Mouse (Mus musculus) Patski (cell line): ENCODE results near the gene Tysnd1. TPM values are rescaled to one million over a fixed set of nuclear protein-coding genes. Genes with fewer than 3 reads are reported as not detected.

ENCODE experiments used
- ATAC-seq: fragments of 100-300 bp; one replicate; pipeline ENCODE4 v1.8.0; 2021
- CTCF ChIA-PET: fragments of 350-600 bp; sonication (Branson Sonifier 250); formaldehyde crosslinking; loops from one replicate; lab custom pipeline; 2022; ENCODE audit warnings: inconsistent platforms; lab: Charles Lee
- POLR2A ChIA-PET: fragments of 350-600 bp; sonication (Branson Sonifier 250); formaldehyde crosslinking; loops from one replicate; lab custom pipeline; 2022; ENCODE audit warnings: antibody characterized with exemption, inconsistent platforms; lab: Charles Lee
- DNase-seq: peaks from one replicate; pipeline ENCODE4 v3.0.0-alpha.2; 2011; ENCODE audit warnings: low read depth, low spot score
- H3K27me3 ChIP-seq: fragments of 371-371 bp; one replicate; pipeline ENCODE4 v1.5.1; 2021
- CTCF ChIP-seq: fragments of 100-300 bp; IDR thresholded peaks from one replicate; pipeline ENCODE4 v1.5.1; 2021
- in situ Hi-C: fragments of 300-500 bp; cut with MboI; formaldehyde crosslinking; loops from 3 replicates; pipeline ENCODE4 v1.11.1; 2018; ENCODE audit warnings: low pct_unique_long_range_greater_than_20kb, mixed read lengths
- polyA plus RNA-seq: library from polyadenylated mRNA; unstranded; gene quantifications from one replicate; pipeline ENCODE4 v1.2.3, GENCODE M21; 2021

The Tysnd1 gene
- polyA plus RNA-seq, 1 experiment from 2014 or later, result 30.6 TPM

GRCm38 (mm10) chr10:61714146-61714545 lies 18.8 kb downstream of the Tysnd1 start:
- POLR2A ChIA-PET, result interaction anchor here (1.3 kb wide), 1 partner anchor 15 kb away, joined by 3 read pairs; no protein-coding TSS in a partner anchor
- in situ Hi-C loops, result no loop called here

GRCm38 (mm10) chr10:61714771-61715461 lies 19.6 kb downstream of the Tysnd1 start, which contains the start of gene Aifm2:
Gene Aifm2 (plus strand): TSS chr10:61715263.
- no peak for DNase-seq
- ChIA-PET CTCF (no interaction called here), POLR2A (interaction anchor here (0.6 to 1.3 kb wide), 2 partner anchors 15 to 20 kb away, joined by 3 read pairs; no protein-coding TSS in a partner anchor)
- H3K27me3 ChIP-seq, result no peaks in the 10 kb centered on the region
- peak; percentile 72 for ATAC-seq
- in situ Hi-C loops, result no loop called here
- TF ChIP-seq CTCF, result no peak

More at GRCm38 (mm10) chr10:61714146-61714545, 18.8 kb downstream of the Tysnd1 start:
- no peaks in the 10 kb centered on the region for H3K27me3 ChIP-seq
- TF ChIP-seq CTCF, result no peak
- CTCF ChIA-PET, result no interaction called here
- DNase-seq, result no peak
- no peak for ATAC-seq

- no peaks in the 10 kb centered on the region for H3K27me3 ChIP-seq
- ChIA-PET CTCF (no interaction called here), POLR2A (interaction anchor here (0.6 to 1.3 kb wide), 4 partner anchors 16 to 702 kb away, joined by 3 read pairs; no protein-coding TSS in a partner anchor)
- no peak for TF ChIP-seq CTCF
- ATAC-seq, result peak; percentile 9
- no peak for DNase-seq
- in situ Hi-C loops, result no loop called here
These were observed 20.1 kb downstream of the Tysnd1 start for GRCm38 (mm10) chr10:61715462-61715837.

- no peak for TF ChIP-seq CTCF
- POLR2A ChIA-PET, result interaction anchor here (0.6 kb wide), 2 partner anchors 267 to 702 kb away, joined by 3 read pairs; no protein-coding TSS in a partner anchor
- ATAC-seq (peak; percentile 13), DNase-seq (no peak)
- H3K27me3 ChIP-seq, result no peaks in the 10 kb centered on the region
- CTCF ChIA-PET, result no interaction called here
- in situ Hi-C loops, result no loop called here
These were observed 20.9 kb downstream of the Tysnd1 start for GRCm38 (mm10) chr10:61715996-61716864.

GRCm38 (mm10) chr10:61717406-61718296 lies 22.3 kb downstream of the Tysnd1 start:
- no peak for ATAC-seq
- DNase-seq, result no peak
- in situ Hi-C loops, result no loop called here
- POLR2A ChIA-PET, result interaction anchor here (0.5 kb wide), 1 partner anchor 13 kb away, joined by 4 read pairs; no protein-coding TSS in a partner anchor
- TF ChIP-seq CTCF, result no peak
- no peaks in the 10 kb centered on the region for H3K27me3 ChIP-seq
- CTCF ChIA-PET, result no interaction called here

GRCm38 (mm10) chr10:61720331-61720730 lies 25.0 kb downstream of the Tysnd1 start:
- no peak for TF ChIP-seq CTCF
- ChIA-PET CTCF (interaction anchor here (1.1 kb wide), 1 partner anchor 20 kb away, joined by 3 read pairs; no protein-coding TSS in a partner anchor), POLR2A (no interaction called here)
- H3K27me3 ChIP-seq, result no peaks in the 10 kb centered on the region
- ATAC-seq, result no peak
- in situ Hi-C loops, result no loop called here
- no peak for DNase-seq

GRCm38 (mm10) chr10:61722215-61722614 lies 26.9 kb downstream of the Tysnd1 start:
- ChIA-PET POLR2A (no interaction called here), CTCF (no interaction called here)
- DNase-seq (no peak), ATAC-seq (no peak)
- no peaks in the 10 kb centered on the region for H3K27me3 ChIP-seq
- in situ Hi-C loops, result no loop called here
- no peak for TF ChIP-seq CTCF

GRCm38 (mm10) chr10:61723271-61723670 lies 28.0 kb downstream of the Tysnd1 start:
- ChIA-PET POLR2A (no interaction called here), CTCF (no interaction called here)
- H3K27me3 ChIP-seq, result no peaks in the 10 kb centered on the region
- no peak for TF ChIP-seq CTCF
- ATAC-seq (no peak), DNase-seq (no peak)
- in situ Hi-C loops, result no loop called here

- DNase-seq (no peak), ATAC-seq (no peak)
- in situ Hi-C loops, result no loop called here
- no peak for TF ChIP-seq CTCF
- ChIA-PET POLR2A (no interaction called here), CTCF (no interaction called here)
- H3K27me3 ChIP-seq, result no peaks in the 10 kb centered on the region
These were observed 33.9 kb downstream of the Tysnd1 start for GRCm38 (mm10) chr10:61729181-61729580.

GRCm38 (mm10) chr10:61730171-61730570 lies 34.9 kb downstream of the Tysnd1 start:
- no peak for DNase-seq
- ChIA-PET POLR2A (no interaction called here), CTCF (no interaction called here)
- no peak for TF ChIP-seq CTCF
- in situ Hi-C loops, result loop anchor here (5.0 kb wide), 1 partner anchor 123 kb away; no protein-coding TSS in a partner anchor
- no peak for ATAC-seq
- no peaks in the 10 kb centered on the region for H3K27me3 ChIP-seq
